Mouse (Mus musculus) megakaryocyte-erythroid progenitor cell, adult 5 weeks (primary cell): ENCODE results near the gene Tnks1bp1. TPM values are rescaled to one million over a fixed set of nuclear protein-coding genes. Genes with fewer than 3 reads are reported as not detected.

Experiments
- polyA plus RNA-seq: library from polyadenylated mRNA; stranded (reverse); fragments of >175 nt; gene quantifications from 2 replicates; pipeline ENCODE4 v1.2.3, GENCODE M21; 2012

The Tnks1bp1 gene
- polyA plus RNA-seq = 4.4 and 5.1 TPM in 2 replicates

DNA sequence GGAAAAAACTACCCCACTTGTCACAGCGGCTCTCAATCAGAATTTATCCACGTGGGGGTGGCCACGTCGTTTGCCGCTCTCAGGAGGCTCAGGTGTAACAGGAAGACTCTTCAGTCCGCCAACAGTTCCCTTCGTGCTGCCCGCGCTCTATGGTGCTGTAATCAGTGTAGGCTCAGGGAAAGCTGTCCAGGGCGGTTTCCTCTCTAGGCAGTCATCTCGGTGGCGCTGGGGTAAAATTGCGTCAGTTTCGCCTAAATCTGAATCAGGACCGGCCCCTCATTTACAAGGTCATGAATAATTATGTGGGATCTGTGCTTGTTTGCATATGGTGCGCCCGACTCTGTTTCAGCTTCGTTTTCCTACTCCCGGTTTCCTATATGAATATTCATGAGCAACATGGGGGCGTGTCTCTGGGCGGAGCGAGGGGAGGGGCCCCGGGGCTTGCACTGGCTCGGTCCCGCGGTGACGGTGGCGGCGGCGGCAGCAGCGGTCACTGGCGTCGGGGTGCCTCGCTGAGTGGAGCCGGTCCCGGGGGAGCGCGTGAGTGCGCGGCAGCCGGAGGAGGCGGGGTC lies at the start of gene Tnks1bp1:
TSS of gene Tnks1bp1 (plus strand) at position 427 of the 572 bp plus-strand sequence.

DNA sequence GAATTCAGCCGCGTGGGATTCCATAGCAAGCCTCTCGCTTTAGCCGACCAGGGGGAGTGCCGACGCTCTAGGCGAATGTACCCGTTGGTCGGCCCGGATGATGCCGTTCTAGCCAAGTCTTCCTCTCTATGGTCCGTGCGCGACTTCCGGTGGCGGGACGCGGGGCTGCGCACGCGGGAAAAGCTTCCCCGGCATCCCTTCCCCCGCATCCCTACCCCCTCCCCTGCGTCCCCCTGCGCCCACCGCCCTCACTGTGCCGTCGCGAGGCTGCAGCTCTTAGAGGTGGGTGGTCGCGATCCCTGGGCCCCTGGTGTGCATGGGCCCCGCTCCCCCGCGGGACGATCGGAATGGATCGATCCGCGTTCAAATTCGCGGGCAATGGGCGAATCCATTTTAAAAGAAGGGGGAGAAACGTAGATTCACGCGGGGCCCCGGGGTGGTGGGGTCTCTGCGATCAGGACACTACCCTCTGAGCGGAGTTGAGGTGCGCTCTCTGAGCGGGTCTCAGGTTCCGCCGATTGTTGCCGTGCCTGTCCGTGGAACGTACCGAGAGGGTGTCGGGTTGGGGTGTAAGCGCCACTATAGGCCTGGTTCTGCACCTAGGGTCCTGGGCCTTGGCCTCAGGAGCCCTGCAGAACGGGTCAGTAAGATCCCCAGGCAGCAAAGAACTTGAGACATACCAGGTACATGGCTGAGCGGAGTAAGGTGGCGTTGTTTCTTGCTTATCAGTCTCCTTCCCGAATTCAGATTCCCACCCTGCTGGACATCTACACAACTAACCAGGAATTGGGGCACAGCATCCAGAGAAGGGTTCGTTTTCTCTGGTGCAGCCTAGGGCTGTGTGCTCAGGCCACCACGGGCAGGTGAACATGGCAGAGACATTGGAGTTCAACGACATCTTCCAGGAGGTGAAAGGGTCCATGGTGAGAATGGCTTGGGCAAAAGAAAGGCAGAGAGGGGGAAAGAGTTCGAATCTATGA lies 10.5 kb upstream of the Tnks1bp1 start, which contains the start of the genes Ssrp1 and P2rx3:
TSS of gene Ssrp1 (plus strand) at position 188 of the 980 bp plus-strand sequence.
TSS of gene P2rx3 (minus strand) at position 416 of the 980 bp plus-strand sequence.

Other genes starting within 250 kb of the Tnks1bp1 start
- 2.9 and 4.4 TPM in 2 replicates for gene Ube2l6, start 249.2 kb upstream of the Tnks1bp1 start, polyA plus RNA-seq
- gene Smtnl1, start 225.4 kb upstream of the Tnks1bp1 start, polyA plus RNA-seq = 0.05 TPM in 1 of 2 replicates, not detected in the other
- gene Timm10, start 221.0 kb upstream of the Tnks1bp1 start, polyA plus RNA-seq = 9.2 and 12.0 TPM in 2 replicates
- 7.4 and 11.5 TPM in 2 replicates for gene Slc43a1, start 209.2 kb upstream of the Tnks1bp1 start, polyA plus RNA-seq
- gene Rtn4rl2, start 161.3 kb upstream of the Tnks1bp1 start, polyA plus RNA-seq = 0.15 and 0.41 TPM in 2 replicates
- 18.9 and 19.3 TPM in 2 replicates for gene Slc43a3, start 111.4 kb upstream of the Tnks1bp1 start, polyA plus RNA-seq
- gene Prg2, start 67.6 kb upstream of the Tnks1bp1 start, polyA plus RNA-seq = 16.9 and 25.8 TPM in 2 replicates
- gene Prg3, start 59.8 kb upstream of the Tnks1bp1 start, polyA plus RNA-seq = 14.2 and 18.5 TPM in 2 replicates
- 51.3 and 87.3 TPM in 2 replicates for gene Ssrp1, start 10.8 kb upstream of the Tnks1bp1 start, polyA plus RNA-seq
- gene P2rx3, start 10.6 kb upstream of the Tnks1bp1 start, polyA plus RNA-seq = 0.05 and 0.34 TPM in 2 replicates
- gene Aplnr, start 88.2 kb downstream of the Tnks1bp1 start, polyA plus RNA-seq = 0.03 TPM in 2 replicates
- 0.02 TPM in 1 of 2 replicates, not detected in the other for gene Lrrc55, start 149.2 kb downstream of the Tnks1bp1 start, polyA plus RNA-seq